21 mouse cellular contexts compared by ENCODE assay signal in genomic region chr17:30112555-30113305, GRCm38 (mm10).
DNase-seq lines count a peak whose midpoint lies in the region; ATAC-seq and TF ChIP-seq lines count a peak whose summit lies in the region.
"Had no signal": no experiment of that assay in that cellular context is flagged by ENCODE, and none has a peak within 500 bp of the region (broad histone marks: within the 10 kb centered on the region; RNA-seq: fewer than 3 reads in every experiment).

No protein-coding gene starts in this region.

- TF ChIP-seq CTCF in CH12.LX (conservative IDR thresholded peaks at IDR 0.05 in 1 of 2, IDR thresholded peaks at IDR 0.05 in 1 of 2; ENCODE audit: low read depth in 2 of 2, low read length in 2 of 2) = no peak
- TF ChIP-seq CTCF in liver, embryonic 14.5 days (IDR thresholded peaks at IDR 0.05; ENCODE audit: low read depth) = no peak

- TF ChIP-seq RAD21 in CH12.LX (IDR thresholded peaks at IDR 0.05; ENCODE audit: low read depth, low read length) = no peak

- H3K27me3 ChIP-seq in heart, embryonic 13.5 days (replicated peaks) = no peaks in the 10 kb centered on the region
- no peaks in the 10 kb centered on the region for H3K27me3 ChIP-seq in CH12.LX (replicated peaks)
- H3K27me3 ChIP-seq in liver, embryonic 14.5 days (ENCODE audit: control insufficient read depth, insufficient read depth, low read length) = no peaks in the 10 kb centered on the region
- no peaks in the 10 kb centered on the region for H3K27me3 ChIP-seq in forebrain, embryonic 13.5 days
- H3K27me3 ChIP-seq: neural tube, embryonic 12.5 days had no signal

- peaks cover 14% of the 10 kb centered on the region for H3K36me3 ChIP-seq in heart, embryonic 13.5 days
- peaks cover 3 to 35% of the 10 kb centered on the region in 2 experiments for H3K36me3 ChIP-seq in CH12.LX (replicated peaks in 1 of 2; ENCODE audit: control insufficient read depth in 1 of 2, insufficient read depth in 1 of 2, low read length in 1 of 2)
- no peaks in the 10 kb centered on the region for H3K36me3 ChIP-seq in liver, embryonic 14.5 days (replicated peaks; ENCODE audit: control insufficient read depth, insufficient read depth, low read depth)
- H3K36me3 ChIP-seq in forebrain, embryonic 13.5 days (ENCODE audit: poor library complexity, severe bottlenecking) = peaks cover 3% of the 10 kb centered on the region; the same call in 1 of the 2 replicates
- H3K36me3 ChIP-seq: neural tube, embryonic 12.5 days had no signal

- WGBS in heart, embryonic 13.5 days = 73% methylated on average over 7 of the region's 7 CpGs
- WGBS in liver, embryonic 14.5 days (ENCODE audit: insufficient replicate concordance) = 38% methylated on average over 7 of the region's 7 CpGs
- WGBS in forebrain, embryonic 13.5 days = 80% methylated on average over 7 of the region's 7 CpGs

- intact Hi-C loops in heart, postnatal 36 days (cut with DNase I) = no loop called here

- TF ChIP-seq POLR2A in CH12.LX (IDR thresholded peaks at IDR 0.05; ENCODE audit: low read depth, low read length) = no peak

- no peak overlapping the region for H3K4me2 ChIP-seq in heart, embryonic 13.5 days
- H3K4me2 ChIP-seq in CH12.LX (ENCODE audit: insufficient read depth, low read depth, poor library complexity, severe bottlenecking) = no peak overlapping the region
- H3K4me2 ChIP-seq in liver, embryonic 14.5 days (ENCODE audit: low read depth) = no peak overlapping the region
- no peak overlapping the region for H3K4me2 ChIP-seq in forebrain, embryonic 13.5 days
- H3K4me2 ChIP-seq: midbrain, embryonic 11.5 days; neural tube, embryonic 12.5 days had no signal

- H3K4me3 ChIP-seq in heart, embryonic 13.5 days = no peak overlapping the region
- H3K4me3 ChIP-seq in CH12.LX (replicated peaks in 1 of 3; ENCODE audit: low read depth in 2 of 3, low read length in 2 of 3, poor library complexity in 1 of 3) = no peak overlapping the region
- H3K4me3 ChIP-seq in liver, embryonic 14.5 days (ENCODE audit: insufficient read depth in 1 of 2, low read depth in 2 of 2, low read length in 2 of 2) = no peak overlapping the region
- H3K4me3 ChIP-seq in forebrain, embryonic 13.5 days = no peak overlapping the region
- H3K4me3 ChIP-seq: left cerebral cortex, adult 2 months; limb, embryonic 10.5 days; neural tube, embryonic 12.5 days had no signal

- ATAC-seq in heart, embryonic 13.5 days (ENCODE audit: extremely low read depth, insufficient number of reproducible peaks, low FRiP score, low TSS enrichment) = no peak
- peak; percentile 55 for ATAC-seq in liver, embryonic 14.5 days (ENCODE audit: insufficient read depth)
- no peak for ATAC-seq in forebrain, embryonic 13.5 days
- ATAC-seq: activated CD4-positive, CD25-positive, alpha-beta regulatory T cell, adult 4 months; forebrain, embryonic 14.5 days had no signal

- no peak for TF ChIP-seq EP300 in CH12.LX (IDR thresholded peaks at IDR 0.05; ENCODE audit: low read length)
- peak; percentile 37; the same call in 1 of the 2 replicates for TF ChIP-seq EP300 in liver, embryonic 14.5 days (IDR thresholded peaks at IDR 0.05; ENCODE audit: low read depth)

- peak overlapping the region; percentile 19; the same call in 1 of the 2 replicates for H3K9ac ChIP-seq in heart, embryonic 13.5 days
- no peak overlapping the region for H3K9ac ChIP-seq in CH12.LX (ENCODE audit: insufficient read depth, low read depth)
- no peak overlapping the region for H3K9ac ChIP-seq in liver, embryonic 14.5 days (replicated peaks)
- H3K9ac ChIP-seq in forebrain, embryonic 13.5 days = no peak overlapping the region
- H3K9ac ChIP-seq: neural tube, embryonic 12.5 days had no signal

- no peak for DNase-seq in heart, postnatal 36 days
- DNase-seq in CH12.LX (ENCODE audit: extremely low read depth) (no peak), adipocyte (ENCODE audit: low spot score) (no peak)
- DNase-seq in c-Kit-positive CD71-positive TER-119-positive erythroid progenitor cells, embryonic 14.5 days (ENCODE audit: low spot score) = peak; percentile 18
- DNase-seq in liver, embryonic 14.5 days (ENCODE audit: low read depth in 3 of 3, low spot score in 3 of 3) = peak in 1 of 3 experiments; percentile 13
- DNase-seq in natural killer cell, adult 2 months (ENCODE audit: low spot score in 2 of 2) = no peak
- DNase-seq: adrenal gland, postnatal 14 days; cerebellum, adult 18-20 months; cerebellum, postnatal 25 days; gastrocnemius, postnatal 25 days; kidney, adult 8-10 months; kidney, postnatal 14 days; lung, adult 18-20 months had no signal

- in situ Hi-C loops in CH12.LX (cut with MboI; ENCODE audit: low pct_ligation_motif_present, low pct_unique_long_range_greater_than_20kb, low sequenced_read_pairs) = no loop called here

- no peak overlapping the region for H3K27ac ChIP-seq in heart, embryonic 13.5 days (replicated peaks)
- no peak overlapping the region for H3K27ac ChIP-seq in CH12.LX (ENCODE audit: insufficient read depth, low read depth)
- no peak overlapping the region for H3K27ac ChIP-seq in liver, embryonic 14.5 days
- no peak overlapping the region for H3K27ac ChIP-seq in forebrain, embryonic 13.5 days
- H3K27ac ChIP-seq: left cerebral cortex, adult 2 months; limb, embryonic 10.5 days; neural tube, embryonic 12.5 days had no signal

- H3K4me1 ChIP-seq in heart, embryonic 13.5 days = peaks cover 52% of the 10 kb centered on the region
- peaks cover 3 to 31% of the 10 kb centered on the region in 2 experiments; a peak in 2 of 4 replicates for H3K4me1 ChIP-seq in CH12.LX (ENCODE audit: control insufficient read depth in 1 of 2, insufficient read depth in 2 of 2)
- peaks cover 5 to 14% of the 10 kb centered on the region in 2 experiments; a peak in 3 of 4 replicates for H3K4me1 ChIP-seq in liver, embryonic 14.5 days (replicated peaks; ENCODE audit: control insufficient read depth in 2 of 2, insufficient read depth in 2 of 2, low read length in 1 of 2)
- peaks cover 43% of the 10 kb centered on the region for H3K4me1 ChIP-seq in forebrain, embryonic 13.5 days

- no peaks in the 10 kb centered on the region for H3K79me2 ChIP-seq in CH12.LX (replicated peaks; ENCODE audit: control insufficient read depth, extremely low read depth, insufficient read depth, poor library complexity, severe bottlenecking)

- no peaks in the 10 kb centered on the region for H3K9me3 ChIP-seq in heart, embryonic 13.5 days
- no peaks in the 10 kb centered on the region for H3K9me3 ChIP-seq in CH12.LX (replicated peaks; ENCODE audit: low read length)
- no peaks in the 10 kb centered on the region for H3K9me3 ChIP-seq in liver, embryonic 14.5 days (ENCODE audit: control insufficient read depth, low read length)
- no peaks in the 10 kb centered on the region for H3K9me3 ChIP-seq in forebrain, embryonic 13.5 days (replicated peaks)
- H3K9me3 ChIP-seq: limb, embryonic 10.5 days; neural tube, embryonic 12.5 days had no signal

- dilution Hi-C loops in CH12.LX (cut with MboI; ENCODE audit: extremely low pct_ligation_motif_present, extremely low pct_unique_long_range_greater_than_20kb, low sequenced_read_pairs) = no loop called here

TF ChIP-seq in CH12.LX, 34 proteins besides CTCF, POLR2A, EP300 and RAD21:
- TF ChIP-seq UBTF (IDR thresholded peaks at IDR 0.05; ENCODE audit: low read depth, low read length) = no peak
- TF ChIP-seq TCF12 (IDR thresholded peaks at IDR 0.05; ENCODE audit: low read depth, low read length) = no peak
- TF ChIP-seq GABPA (IDR thresholded peaks at IDR 0.05; ENCODE audit: insufficient replicate concordance, low read depth, low read length) = no peak
- no peak for TF ChIP-seq PAX5 (IDR thresholded peaks at IDR 0.05; ENCODE audit: low read length)
- TF ChIP-seq JUND (conservative IDR thresholded peaks at IDR 0.05; ENCODE audit: low read depth, low read length) = no peak
- TF ChIP-seq ZNF384 (IDR thresholded peaks at IDR 0.05; ENCODE audit: low read depth, low read length) = peak; percentile 46; the same call in 1 of the 2 replicates
